Mouse (Mus musculus): ENCODE data around the gene Gm29644. TPM values are rescaled to one million over a fixed set of nuclear protein-coding genes. Genes with fewer than 3 reads are reported as not detected.
"Not testable (repeated sequence)": the region's sequence is repeated elsewhere in the genome, so short reads cannot be mapped to it uniquely, and the experiment has no call there.

Gene Gm29644
- polyA plus RNA-seq (2015; fragmentation: Nextera tagmentation; extraction: Ambion mirVana) = not detected in 2 replicates

- WGBS = no CpG with 5 or more reads among the region's 2 CpGs
- H3K4me3 ChIP-seq; H3K9me3 ChIP-seq; H3K4me1 ChIP-seq; H3K4me2 ChIP-seq (replicated peaks); H3K9ac ChIP-seq (replicated peaks); H3K27ac ChIP-seq (replicated peaks); H3K36me3 ChIP-seq; H3K27me3 ChIP-seq; ATAC-seq (replicated peaks): not testable (repeated sequence)
Observed at GRCm38 (mm10) chrY:70303187-70303586, at the start of gene Gm29644, which contains the start of gene Gm29423. TSS of gene Gm29644 (minus strand) at chrY:70303343. TSS of gene Gm29423 (minus strand) at chrY:70303287.

GRCm38 (mm10) chrY:70273542-70273941, 29.6 kb downstream of the Gm29644 start, which contains the start of gene Gm21118:
TSS of gene Gm21118 (minus strand) at chrY:70273642.
- H3K27me3 ChIP-seq; H3K9ac ChIP-seq (replicated peaks); ATAC-seq (replicated peaks); H3K36me3 ChIP-seq; H3K4me1 ChIP-seq; H3K4me3 ChIP-seq; H3K27ac ChIP-seq (replicated peaks); H3K4me2 ChIP-seq (replicated peaks); H3K9me3 ChIP-seq: not testable (repeated sequence)
- WGBS = no CpG with 5 or more reads among the region's 4 CpGs

Other genes with a start within 250 kb of the Gm29644 start
- gene Gm21118, start 29.7 kb downstream of the Gm29644 start, polyA plus RNA-seq (2015; fragmentation: Nextera tagmentation; extraction: Ambion mirVana) = not detected in 2 replicates
- gene Gm29423, start 56 bp downstream of the Gm29644 start, polyA plus RNA-seq (2015; fragmentation: Nextera tagmentation; extraction: Ambion mirVana) = not detected in 2 replicates
- gene Gm20888, start 138.5 kb upstream of the Gm29644 start, polyA plus RNA-seq (2015; fragmentation: Nextera tagmentation; extraction: Ambion mirVana) = not detected in 2 replicates